Mouse (Mus musculus): ENCODE results near the gene Tet3. TPM values are rescaled to one million over a fixed set of nuclear protein-coding genes. Genes with fewer than 3 reads are reported as not detected.
A peak's percentile ranks its signal among the peaks of the same experiment; 100 is the strongest.

The Tet3 gene
- polyA plus RNA-seq, 3 experiments from 2014 or later: 13.2 to 19.4 (median 18.7) TPM

- ATAC-seq: no peak
Observed at GRCm38 (mm10) chr6:83478217-83478616, 19.3 kb upstream of the Tet3 start.

GRCm38 (mm10) chr6:83475431-83475830 is 16.5 kb upstream of the Tet3 start:
- no peak for ATAC-seq

GRCm38 (mm10) chr6:83473240-83473639 is 14.4 kb upstream of the Tet3 start:
- no peak for ATAC-seq

GRCm38 (mm10) chr6:83471739-83472138 is 12.9 kb upstream of the Tet3 start:
- no peak for ATAC-seq

- ATAC-seq: no peak
Observed at GRCm38 (mm10) chr6:83464011-83464410, 5.1 kb upstream of the Tet3 start.

- ATAC-seq: peak; percentile 8
Observed at GRCm38 (mm10) chr6:83456984-83457810, 1.7 kb downstream of the Tet3 start.

- peak; percentile 63 for ATAC-seq
Observed at GRCm38 (mm10) chr6:83456131-83456983, 2.5 kb downstream of the Tet3 start.

- no peak for ATAC-seq
Observed at GRCm38 (mm10) chr6:83455328-83456130, 3.4 kb downstream of the Tet3 start.

GRCm38 (mm10) chr6:83453706-83454105 is 5.2 kb downstream of the Tet3 start:
- no peak for ATAC-seq

GRCm38 (mm10) chr6:83450451-83451303 is 8.2 kb downstream of the Tet3 start:
- ATAC-seq: no peak

GRCm38 (mm10) chr6:83449440-83449839 is 9.4 kb downstream of the Tet3 start:
- no peak for ATAC-seq

- ATAC-seq: peak; percentile 57
Observed at GRCm38 (mm10) chr6:83448911-83449310, 10.0 kb downstream of the Tet3 start.

- ATAC-seq: no peak
Observed at GRCm38 (mm10) chr6:83447031-83447430, 11.9 kb downstream of the Tet3 start.

- no peak for ATAC-seq
Observed at GRCm38 (mm10) chr6:83445796-83446195, 13.1 kb downstream of the Tet3 start.

GRCm38 (mm10) chr6:83443441-83444340 is 15.2 kb downstream of the Tet3 start:
- no peak for ATAC-seq

GRCm38 (mm10) chr6:83442639-83443038 is 16.2 kb downstream of the Tet3 start:
- no peak for ATAC-seq

GRCm38 (mm10) chr6:83441259-83442061 is 17.4 kb downstream of the Tet3 start:
- peak; percentile 73 for ATAC-seq

GRCm38 (mm10) chr6:83440510-83441258 is 18.2 kb downstream of the Tet3 start:
- peak; percentile 31 for ATAC-seq

- no peak for ATAC-seq
Observed at GRCm38 (mm10) chr6:83440197-83440509, 18.7 kb downstream of the Tet3 start.
